In the genomic region with DNA sequence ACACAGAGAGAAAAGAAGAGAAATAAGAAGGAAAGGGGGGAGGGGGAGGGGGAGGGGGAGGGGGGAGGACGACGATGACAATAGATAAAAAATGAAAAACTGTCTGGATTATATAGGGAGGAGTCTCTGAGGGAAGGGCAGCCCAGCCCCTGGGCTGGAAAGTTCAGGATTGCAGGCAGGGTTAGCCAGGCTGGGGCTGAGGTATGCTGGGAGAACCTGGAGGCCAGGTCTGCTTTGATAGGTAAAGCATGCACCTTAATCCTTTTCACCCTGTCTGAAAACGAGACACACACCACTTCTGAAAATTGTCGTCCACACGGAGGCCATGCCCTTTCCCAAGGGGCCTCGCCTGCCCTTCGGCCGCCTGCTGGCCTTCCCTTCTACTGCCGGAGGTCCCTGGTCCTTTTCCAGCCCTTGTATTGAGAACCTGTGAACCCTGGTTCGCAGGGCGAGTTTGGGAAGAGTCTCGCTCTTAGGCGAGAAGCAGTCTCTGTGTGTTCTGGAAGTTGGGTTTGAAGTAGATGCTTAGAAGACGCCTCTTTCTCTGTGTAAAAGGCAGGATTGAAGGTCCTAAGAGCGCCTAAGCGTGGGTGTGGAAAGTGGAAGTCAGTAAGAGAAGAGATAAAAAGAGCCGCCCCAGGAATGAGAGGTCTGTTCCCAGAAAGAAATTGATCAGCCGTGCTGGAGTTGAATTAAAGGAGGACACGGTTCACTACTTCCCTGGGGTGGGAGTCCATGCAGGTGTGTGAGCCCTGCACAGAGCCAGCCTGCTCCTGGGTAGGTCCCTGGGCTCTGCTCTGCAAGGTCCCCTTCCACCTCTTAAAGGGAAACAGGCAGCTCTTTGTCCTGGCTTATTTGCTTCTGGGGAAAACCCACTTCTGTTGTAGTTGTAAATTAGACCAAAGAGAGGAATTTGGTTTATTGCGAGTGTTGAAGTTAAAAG, we compare ENCODE assay signal across 10 mouse cellular contexts.
DNase-seq lines count a peak whose midpoint lies in the region; ATAC-seq and TF ChIP-seq lines count a peak whose summit lies in the region.
"Had no signal": no experiment of that assay in that cellular context is flagged by ENCODE, and none has a peak within 500 bp of the region (broad histone marks: within the 10 kb centered on the region; RNA-seq: fewer than 3 reads in every experiment).

No protein-coding gene starts in this region.

- DNase-seq in heart, adult 9 months (ENCODE audit: low spot score in 2 of 2), result no peak
- peak; percentile 57 for DNase-seq in CH12.LX (ENCODE audit: extremely low read depth)
- peak; percentile 15 for DNase-seq in limb, embryonic 14.5 days (ENCODE audit: low spot score)
- no peak for DNase-seq in left cerebral cortex, adult 2 months (ENCODE audit: extremely low spot score in 1 of 2, low spot score in 2 of 2)
- DNase-seq in urinary bladder, postnatal 36 days (ENCODE audit: low spot score in 2 of 2), result no peak
- no peak for DNase-seq in cerebellum, postnatal 36 days
- DNase-seq: cerebellum, adult 11-12 months had no signal

- 0 out of 2 replicates have a peak overlapping the region, but pooled peaks have one; percentile 17 for H3K27ac ChIP-seq in heart, embryonic 12.5 days (ENCODE audit: poor library complexity, severe bottlenecking)
- no peak overlapping the region for H3K27ac ChIP-seq in CH12.LX (ENCODE audit: insufficient read depth, low read depth)
- H3K27ac ChIP-seq in hindbrain, embryonic 13.5 days, result peak overlapping the region; percentile 53
- H3K27ac ChIP-seq in limb, embryonic 14.5 days (replicated peaks; ENCODE audit: low read depth, low read length), result peak overlapping the region; percentile 35; the same call in 1 of the 2 replicates
- no peak overlapping the region for H3K27ac ChIP-seq in left cerebral cortex, adult 2 months

- TF ChIP-seq EP300 in CH12.LX (IDR thresholded peaks at IDR 0.05; ENCODE audit: low read length), result no peak

- no peaks in the 10 kb centered on the region for H3K79me2 ChIP-seq in CH12.LX (replicated peaks; ENCODE audit: control insufficient read depth, extremely low read depth, insufficient read depth, poor library complexity, severe bottlenecking)

- ATAC-seq in heart, embryonic 12.5 days (ENCODE audit: insufficient number of reproducible peaks, low FRiP score), result no peak
- ATAC-seq in hindbrain, embryonic 13.5 days (ENCODE audit: low FRiP score), result no peak
- ATAC-seq in limb, embryonic 14.5 days (ENCODE audit: low FRiP score, low read depth), result no peak
- ATAC-seq: activated CD4-positive, CD25-positive, alpha-beta regulatory T cell, adult 4 months had no signal

- dilution Hi-C loops in CH12.LX (cut with MboI; ENCODE audit: extremely low pct_ligation_motif_present, extremely low pct_unique_long_range_greater_than_20kb, low sequenced_read_pairs), result no loop called here

- 0 out of 2 replicates have a peak, but pooled peaks cover 4% of the 10 kb centered on the region for H3K36me3 ChIP-seq in heart, embryonic 12.5 days
- peaks cover 0 to 7% of the 10 kb centered on the region in 2 experiments for H3K36me3 ChIP-seq in CH12.LX (replicated peaks in 1 of 2; ENCODE audit: control insufficient read depth in 1 of 2, insufficient read depth in 1 of 2, low read length in 1 of 2)
- 0 out of 2 replicates have a peak, but pooled peaks cover 3% of the 10 kb centered on the region for H3K36me3 ChIP-seq in hindbrain, embryonic 13.5 days
- H3K36me3 ChIP-seq in limb, embryonic 14.5 days (ENCODE audit: control insufficient read depth, insufficient read depth, low read length), result no peaks in the 10 kb centered on the region; the same call in 1 of the 2 replicates

- no peak for TF ChIP-seq POLR2A in CH12.LX (IDR thresholded peaks at IDR 0.05; ENCODE audit: low read depth, low read length)
- TF ChIP-seq POLR2A in limb, embryonic 14.5 days (IDR thresholded peaks at IDR 0.05; ENCODE audit: borderline replicate concordance, extremely low read depth, insufficient read depth, insufficient read length), result no peak

- TF ChIP-seq RAD21 in CH12.LX (IDR thresholded peaks at IDR 0.05; ENCODE audit: low read depth, low read length), result no peak

- no peak for TF ChIP-seq CTCF in CH12.LX (conservative IDR thresholded peaks at IDR 0.05 in 1 of 2, IDR thresholded peaks at IDR 0.05 in 1 of 2; ENCODE audit: low read depth in 2 of 2, low read length in 2 of 2)
- no peak; the same call in 1 of the 2 replicates for TF ChIP-seq CTCF in left cerebral cortex, adult 2 months (IDR thresholded peaks at IDR 0.05)

- no peak overlapping the region for H3K9ac ChIP-seq in heart, embryonic 12.5 days
- no peak overlapping the region for H3K9ac ChIP-seq in CH12.LX (ENCODE audit: insufficient read depth, low read depth)
- H3K9ac ChIP-seq in hindbrain, embryonic 13.5 days, result no peak overlapping the region
- H3K9ac ChIP-seq in limb, embryonic 14.5 days (ENCODE audit: low read depth, low read length, severe bottlenecking), result no peak overlapping the region

- intact Hi-C loops in left cerebral cortex, adult 2 months (cut with DNase I), result loop anchor here (10.0 kb wide), 1 partner anchor 294 kb away; no protein-coding TSS in a partner anchor

- no peaks in the 10 kb centered on the region for H3K27me3 ChIP-seq in heart, embryonic 12.5 days (replicated peaks)
- H3K27me3 ChIP-seq in CH12.LX (replicated peaks), result no peaks in the 10 kb centered on the region
- no peaks in the 10 kb centered on the region for H3K27me3 ChIP-seq in hindbrain, embryonic 13.5 days
- no peaks in the 10 kb centered on the region for H3K27me3 ChIP-seq in limb, embryonic 14.5 days (ENCODE audit: control insufficient read depth, insufficient read depth, low read length)

- in situ Hi-C loops in CH12.LX (cut with MboI; ENCODE audit: low pct_ligation_motif_present, low pct_unique_long_range_greater_than_20kb, low sequenced_read_pairs), result no loop called here

- H3K4me3 ChIP-seq in heart, embryonic 12.5 days, result no peak overlapping the region
- H3K4me3 ChIP-seq in CH12.LX (replicated peaks in 1 of 3; ENCODE audit: low read depth in 2 of 3, low read length in 2 of 3, poor library complexity in 1 of 3), result peak overlapping the region in 1 of 3 experiments; percentile 29
- no peak overlapping the region for H3K4me3 ChIP-seq in hindbrain, embryonic 13.5 days
- no peak overlapping the region for H3K4me3 ChIP-seq in limb, embryonic 14.5 days (replicated peaks; ENCODE audit: low read length)
- H3K4me3 ChIP-seq in left cerebral cortex, adult 2 months, result no peak overlapping the region

- no peaks in the 10 kb centered on the region for H3K9me3 ChIP-seq in heart, embryonic 12.5 days (replicated peaks)
- no peaks in the 10 kb centered on the region for H3K9me3 ChIP-seq in CH12.LX (replicated peaks; ENCODE audit: low read length)
- no peaks in the 10 kb centered on the region for H3K9me3 ChIP-seq in hindbrain, embryonic 13.5 days
- H3K9me3 ChIP-seq in limb, embryonic 14.5 days (ENCODE audit: control insufficient read depth, low read length), result no peaks in the 10 kb centered on the region

- 42% methylated on average over 20 of the region's 20 CpGs for WGBS in heart, embryonic 12.5 days
- whole genome bisulfite sequencing in hindbrain, embryonic 13.5 days, result 42% methylated on average over 20 of the region's 20 CpGs
- 26% methylated on average over 20 of the region's 20 CpGs for WGBS in limb, embryonic 14.5 days

- H3K4me2 ChIP-seq in heart, embryonic 12.5 days, result peak overlapping the region; percentile 31; the same call in 1 of the 2 replicates
- peak overlapping the region; percentile 92 for H3K4me2 ChIP-seq in CH12.LX (ENCODE audit: insufficient read depth, low read depth, poor library complexity, severe bottlenecking)
- H3K4me2 ChIP-seq in hindbrain, embryonic 13.5 days, result no peak overlapping the region
- H3K4me2 ChIP-seq in limb, embryonic 14.5 days (replicated peaks; ENCODE audit: low read depth, low read length, severe bottlenecking), result no peak overlapping the region; the same call in 1 of the 2 replicates

- peaks cover 67% of the 10 kb centered on the region for H3K4me1 ChIP-seq in heart, embryonic 12.5 days (replicated peaks)
- H3K4me1 ChIP-seq in CH12.LX (ENCODE audit: control insufficient read depth in 1 of 2, insufficient read depth in 2 of 2), result peaks cover 10 to 37% of the 10 kb centered on the region in 2 experiments; a peak in 3 of 4 replicates
- H3K4me1 ChIP-seq in hindbrain, embryonic 13.5 days (replicated peaks), result peaks cover 26% of the 10 kb centered on the region
- peaks cover 51% of the 10 kb centered on the region for H3K4me1 ChIP-seq in limb, embryonic 14.5 days (ENCODE audit: control insufficient read depth, insufficient read depth, low read length)

TF ChIP-seq in CH12.LX, 34 proteins besides CTCF, POLR2A, EP300 and RAD21:
- TF ChIP-seq PAX5 (IDR thresholded peaks at IDR 0.05; ENCODE audit: low read length) (no peak), JUND (conservative IDR thresholded peaks at IDR 0.05; ENCODE audit: low read depth, low read length) (no peak), ZKSCAN1 (IDR thresholded peaks at IDR 0.05; ENCODE audit: borderline replicate concordance, low read depth, low read length) (no peak), ZNF384 (IDR thresholded peaks at IDR 0.05; ENCODE audit: low read depth, low read length) (no peak), TBP (conservative IDR thresholded peaks at IDR 0.05; ENCODE audit: low read depth, low read length) (no peak), UBTF (IDR thresholded peaks at IDR 0.05; ENCODE audit: low read depth, low read length) (no peak), MXI1 (IDR thresholded peaks at IDR 0.05; ENCODE audit: low read depth, low read length) (no peak), ZMIZ1 (IDR thresholded peaks at IDR 0.05; ENCODE audit: low read depth, low read length) (no peak), HCFC1 (IDR thresholded peaks at IDR 0.05; ENCODE audit: low read depth, low read length) (no peak), MAX (IDR thresholded peaks at IDR 0.05; ENCODE audit: low read length) (no peak), NELFE (IDR thresholded peaks at IDR 0.05; ENCODE audit: low read depth, low read length) (no peak), E2F4 (IDR thresholded peaks at IDR 0.05; ENCODE audit: insufficient replicate concordance, low read depth, low read length) (no peak), BHLHE40 (IDR thresholded peaks at IDR 0.05; ENCODE audit: low read depth, low read length) (no peak), ETS1 (conservative IDR thresholded peaks at IDR 0.05; ENCODE audit: low read depth, low read length) (no peak), MYC (IDR thresholded peaks at IDR 0.05; ENCODE audit: low read depth, low read length) (no peak), CHD1 (IDR thresholded peaks at IDR 0.05; ENCODE audit: low read depth, low read length) (no peak), ZC3H11A (IDR thresholded peaks at IDR 0.05; ENCODE audit: low read depth, low read length) (no peak)

Comparison
In these comparisons a context has a peak if more than half of its experiments do, and no peak if none do; other contexts are left out.
1. H3K27ac ChIP-seq: peak in heart, embryonic 12.5 days (single experiment), hindbrain, embryonic 13.5 days (single experiment) and limb, embryonic 14.5 days (single experiment); none in CH12.LX (single experiment) and left cerebral cortex, adult 2 months (single experiment).
2. H3K4me2 ChIP-seq: peak in heart, embryonic 12.5 days (single experiment) and CH12.LX (single experiment); none in hindbrain, embryonic 13.5 days (single experiment) and limb, embryonic 14.5 days (single experiment).
3. DNase-seq: peak in CH12.LX (single experiment) and limb, embryonic 14.5 days (single experiment); none in heart, adult 9 months (0 of 2), left cerebral cortex, adult 2 months (0 of 2), urinary bladder, postnatal 36 days (0 of 2) and cerebellum, postnatal 36 days (0 of 2).